Mouse (Mus musculus) lung, postnatal 0 days (tissue): ENCODE measurements at regions not wholly inside any gene's neighbourhood (a gene's known extent, or its start where the extent isn't known, plus 50 kb on each side); places are given as distances from the start of the nearest gene placed in this dataset.
A peak's percentile ranks its signal among the peaks of the same experiment; 100 is the strongest.

ENCODE experiments used
- ATAC-seq: fragments of 200-750 bp; cut with Nextera tagmentation; 2 replicates; pipeline ENCODE4 v1.8.0; 2017; ENCODE audit warnings: moderate library complexity
- DNase-seq: peaks from one replicate; pipeline ENCODE4 v3.0.0-alpha.2; 2016; ENCODE audit warnings: low spot score
- H3K27ac ChIP-seq: fragments of 300-500 bp; sonication (generic); 2 replicates; pipeline ENCODE4 v1.5.1; 2014; ENCODE audit warnings: antibody characterized with exemption, mild to moderate bottlenecking, low read length, mixed read lengths
- H3K27me3 ChIP-seq: fragments of 300-500 bp; sonication (generic); replicated peaks from 2 replicates; pipeline ENCODE4 v1.6.1; 2014; ENCODE audit warnings: low read length, mixed read lengths; ENCODE audit not compliant: insufficient read depth
- H3K36me3 ChIP-seq: fragments of 300-500 bp; sonication (generic); 2 replicates; pipeline ENCODE4 v1.6.1; 2014; ENCODE audit warnings: low read length, mixed read lengths; ENCODE audit not compliant: insufficient read depth
- H3K4me1 ChIP-seq: fragments of 300-500 bp; sonication (generic); 2 replicates; pipeline ENCODE4 v1.6.1; 2014; ENCODE audit warnings: antibody characterized with exemption, low read depth, low read length, mixed read lengths; ENCODE audit not compliant: insufficient read depth
- H3K4me2 ChIP-seq: fragments of 300-500 bp; sonication (generic); replicated peaks from 2 replicates; pipeline ENCODE4 v1.6.1; 2014; ENCODE audit warnings: low read depth, mild to moderate bottlenecking, low read length, moderate library complexity, mixed read lengths
- H3K4me3 ChIP-seq: fragments of 300-500 bp; sonication (generic); 2 replicates; pipeline ENCODE4 v1.5.1; 2014; ENCODE audit warnings: low read depth, low read length
- H3K9ac ChIP-seq: fragments of 300-500 bp; sonication (generic); replicated peaks from 2 replicates; pipeline ENCODE4 v1.6.1; 2014; ENCODE audit warnings: low read depth, mild to moderate bottlenecking
- H3K9me3 ChIP-seq: fragments of 300-500 bp; sonication (generic); 2 replicates; pipeline ENCODE4 v1.6.1; 2016; ENCODE audit warnings: low read length, mixed read lengths
- CTCF ChIP-seq: IDR thresholded peaks from 2 replicates; pipeline ENCODE4 v1.5.1; 2016; ENCODE audit warnings: antibody characterized with exemption, mild to moderate bottlenecking
- EP300 ChIP-seq: IDR thresholded peaks from 2 replicates; pipeline ENCODE4 v1.6.1; 2016; ENCODE audit warnings: antibody characterized with exemption, mild to moderate bottlenecking, control low read depth
- WGBS: fragments of 180-500 bp; shearing (Covaris S2); extraction: QIAGEN DNeasy Blood & Tissue Kit; methylation state at CpG from one replicate; pipeline ENCODE4 v1.1.7; 2014; 5-methylcytosine and 5-hydroxymethylcytosine counted together

GRCm38 (mm10) chr17:3962176-3962575 is 266.1 kb upstream of the Nox3 start:
- no peak overlapping the region for H3K4me2 ChIP-seq
- no peaks in the 10 kb centered on the region for H3K36me3 ChIP-seq
- no peak overlapping the region for H3K4me3 ChIP-seq
- 81% methylated on average over 3 of the region's 3 CpGs for WGBS
- H3K27me3 ChIP-seq = no peaks in the 10 kb centered on the region
- H3K4me1 ChIP-seq = no peaks in the 10 kb centered on the region
- H3K27ac ChIP-seq = no peak overlapping the region
- TF ChIP-seq EP300 = no peak
- no peak for TF ChIP-seq CTCF
- no peak for ATAC-seq
- DNase-seq = no peak
- no peaks in the 10 kb centered on the region for H3K9me3 ChIP-seq
- H3K9ac ChIP-seq = no peak overlapping the region

GRCm38 (mm10) chr17:3946540-3946939 is 250.5 kb upstream of the Nox3 start:
- Histone ChIP-seq H3K27ac (no peak overlapping the region), H3K9ac (no peak overlapping the region), H3K4me2 (no peak overlapping the region), H3K9me3 (no peaks in the 10 kb centered on the region), H3K4me1 (no peaks in the 10 kb centered on the region), H3K4me3 (no peak overlapping the region), H3K27me3 (no peaks in the 10 kb centered on the region), H3K36me3 (no peaks in the 10 kb centered on the region)
- DNase-seq = no peak
- TF ChIP-seq EP300 (no peak), CTCF (no peak)
- no peak for ATAC-seq
- 84% methylated on average over 3 of the region's 3 CpGs for WGBS

- TF ChIP-seq CTCF (no peak), EP300 (no peak)
- Histone ChIP-seq H3K4me3 (no peak overlapping the region), H3K9ac (no peak overlapping the region), H3K36me3 (no peaks in the 10 kb centered on the region), H3K4me1 (no peaks in the 10 kb centered on the region), H3K4me2 (no peak overlapping the region), H3K9me3 (no peaks in the 10 kb centered on the region), H3K27ac (no peak overlapping the region), H3K27me3 (no peaks in the 10 kb centered on the region)
- ATAC-seq (no peak), DNase-seq (no peak)
- 69% methylated on average over 4 of the region's 4 CpGs for WGBS
Measured at GRCm38 (mm10) chr17:3936361-3936760, 240.3 kb upstream of the Nox3 start.

- no peaks in the 10 kb centered on the region for H3K36me3 ChIP-seq
- H3K27ac ChIP-seq = no peak overlapping the region
- no peaks in the 10 kb centered on the region for H3K27me3 ChIP-seq
- H3K4me3 ChIP-seq = no peak overlapping the region
- TF ChIP-seq EP300 (no peak), CTCF (no peak)
- 50% methylated on average over 4 of the region's 4 CpGs for WGBS
- no peaks in the 10 kb centered on the region for H3K9me3 ChIP-seq
- DNase-seq (no peak), ATAC-seq (no peak)
- no peak overlapping the region for H3K4me2 ChIP-seq
- no peaks in the 10 kb centered on the region for H3K4me1 ChIP-seq
- no peak overlapping the region for H3K9ac ChIP-seq
Measured at GRCm38 (mm10) chr17:3933208-3933607, 237.1 kb upstream of the Nox3 start.

GRCm38 (mm10) chr17:3932071-3932470 is 236.0 kb upstream of the Nox3 start:
- TF ChIP-seq EP300 (no peak), CTCF (0 out of 2 replicates have a peak, but pooled peaks have one; percentile 6)

GRCm38 (mm10) chr17:3927106-3927505 is 231.0 kb upstream of the Nox3 start:
- DNase-seq (no peak), ATAC-seq (no peak)
- no peak overlapping the region for H3K4me3 ChIP-seq
- H3K36me3 ChIP-seq = no peaks in the 10 kb centered on the region
- no peaks in the 10 kb centered on the region for H3K4me1 ChIP-seq
- TF ChIP-seq EP300 (no peak), CTCF (no peak)
- H3K27ac ChIP-seq = no peak overlapping the region
- H3K27me3 ChIP-seq = no peaks in the 10 kb centered on the region
- H3K9me3 ChIP-seq = no peaks in the 10 kb centered on the region
- H3K9ac ChIP-seq = no peak overlapping the region
- no peak overlapping the region for H3K4me2 ChIP-seq
- WGBS = 61% methylated on average over 4 of the region's 4 CpGs

More at GRCm38 (mm10) chr17:3932071-3932470, 236.0 kb upstream of the Nox3 start:
- Histone ChIP-seq H3K4me3 (no peak overlapping the region), H3K9ac (no peak overlapping the region), H3K9me3 (no peaks in the 10 kb centered on the region), H3K27me3 (no peaks in the 10 kb centered on the region), H3K4me1 (no peaks in the 10 kb centered on the region), H3K27ac (no peak overlapping the region), H3K4me2 (no peak overlapping the region), H3K36me3 (no peaks in the 10 kb centered on the region)
- DNase-seq (no peak), ATAC-seq (no peak)
- WGBS = 80% methylated on average over 5 of the region's 5 CpGs

- ATAC-seq (no peak), DNase-seq (no peak)
- no peak for TF ChIP-seq EP300
- no peak for TF ChIP-seq CTCF
- no peak overlapping the region for H3K4me3 ChIP-seq
- no peaks in the 10 kb centered on the region for H3K9me3 ChIP-seq
- H3K27me3 ChIP-seq = no peaks in the 10 kb centered on the region
- H3K4me2 ChIP-seq = no peak overlapping the region
- no peaks in the 10 kb centered on the region for H3K4me1 ChIP-seq
- no peak overlapping the region for H3K9ac ChIP-seq
- H3K36me3 ChIP-seq = no peaks in the 10 kb centered on the region
- no peak overlapping the region for H3K27ac ChIP-seq
Measured at GRCm38 (mm10) chr17:3920282-3920681, 224.2 kb upstream of the Nox3 start.
